ENCODE assay signal across 1 mouse cellular context in the genomic region with DNA sequence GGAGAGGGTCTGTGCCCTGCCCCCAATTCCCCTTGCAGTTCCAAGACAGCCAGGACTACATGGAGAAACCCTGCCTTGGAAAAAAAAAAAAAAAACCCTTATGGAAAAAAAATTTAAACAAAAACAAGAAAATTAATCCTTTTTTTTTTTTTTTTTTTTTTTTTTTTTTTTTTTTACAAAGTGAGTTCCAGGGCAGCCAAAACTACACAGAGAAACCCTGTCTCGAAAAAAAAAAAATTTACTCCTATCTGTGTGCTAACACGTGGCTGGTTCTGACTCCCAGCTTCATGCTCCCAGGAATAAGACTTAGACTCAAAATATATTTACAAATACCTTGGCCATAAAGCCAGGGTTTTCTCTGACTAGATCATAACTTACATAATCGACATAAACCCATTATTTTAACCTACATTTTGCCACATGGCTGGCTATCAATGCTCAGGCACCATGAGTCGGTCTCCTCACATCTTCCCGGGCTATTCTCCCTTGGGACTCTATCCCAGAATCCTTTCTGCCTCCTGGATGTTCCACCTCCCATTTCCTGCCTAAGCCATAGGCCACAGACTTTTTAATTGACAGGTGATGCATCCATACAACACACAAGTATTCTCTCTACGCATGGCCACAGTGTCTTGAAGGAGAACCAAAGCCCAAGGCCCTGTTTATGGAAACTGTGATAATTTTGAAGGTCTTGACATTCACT.
TF ChIP-seq lines count a peak whose summit lies in the region.

No protein-coding gene starts in this region.

TF ChIP-seq in CH12.LX, 34 proteins besides CTCF, POLR2A, EP300 and RAD21 (continued from another document):
- TF ChIP-seq TBP (conservative IDR thresholded peaks at IDR 0.05; ENCODE audit: low read depth, low read length) (no peak), KAT2A (IDR thresholded peaks at IDR 0.05; ENCODE audit: insufficient replicate concordance, low read length) (no peak), ETS1 (conservative IDR thresholded peaks at IDR 0.05; ENCODE audit: low read depth, low read length) (no peak)
